Mouse (Mus musculus): Measurements from ENCODE around the gene 4930432M17Rik. TPM values are rescaled to one million over a fixed set of nuclear protein-coding genes. Genes with fewer than 3 reads are reported as not detected.

The 4930432M17Rik gene
- polyA plus RNA-seq, 1 experiment from 2014 or later: not detected

GRCm38 (mm10) chr3:121638241-121638640, 32.3 kb upstream of the 4930432M17Rik start:
- ATAC-seq: no peak
- 84% methylated on average over 3 of the region's 3 CpGs for WGBS
- Histone ChIP-seq H3K27me3 (replicated peaks; ENCODE audit: control insufficient read depth, insufficient read depth, low read length) (no peaks in the 10 kb centered on the region), H3K4me2 (ENCODE audit: low read length) (no peak overlapping the region), H3K27ac (ENCODE audit: low read depth, low read length) (no peak overlapping the region), H3K36me3 (ENCODE audit: control insufficient read depth, insufficient read depth, low read length) (no peaks in the 10 kb centered on the region), H3K4me3 (ENCODE audit: low read length) (no peak overlapping the region), H3K9me3 (ENCODE audit: control insufficient read depth, low read length) (no peaks in the 10 kb centered on the region), H3K9ac (ENCODE audit: low read depth, low read length) (no peak overlapping the region), H3K4me1 (ENCODE audit: control insufficient read depth, insufficient read depth, low read depth, low read length) (no peaks in the 10 kb centered on the region; the same call in 1 of the 2 replicates)

- H3K4me2 ChIP-seq (ENCODE audit: low read length): no peak overlapping the region
- no peak overlapping the region for H3K27ac ChIP-seq (ENCODE audit: low read depth, low read length)
- no peak overlapping the region for H3K4me3 ChIP-seq (ENCODE audit: low read length)
- H3K36me3 ChIP-seq (ENCODE audit: control insufficient read depth, insufficient read depth, low read length): no peaks in the 10 kb centered on the region
- no peak overlapping the region for H3K9ac ChIP-seq (ENCODE audit: low read depth, low read length)
- WGBS: 66% methylated on average over 2 of the region's 2 CpGs
- H3K4me1 ChIP-seq (ENCODE audit: control insufficient read depth, insufficient read depth, low read depth, low read length): no peaks in the 10 kb centered on the region; the same call in 1 of the 2 replicates
- H3K27me3 ChIP-seq (replicated peaks; ENCODE audit: control insufficient read depth, insufficient read depth, low read length): no peaks in the 10 kb centered on the region
- ATAC-seq: no peak
- no peaks in the 10 kb centered on the region for H3K9me3 ChIP-seq (ENCODE audit: control insufficient read depth, low read length)
Observed at GRCm38 (mm10) chr3:121640611-121641010, 30.0 kb upstream of the 4930432M17Rik start.

- 0 out of 2 replicates have a peak, but pooled peaks have one; percentile 40 for ATAC-seq
- 58% methylated on average over 8 of the region's 8 CpGs for WGBS
- H3K4me1 ChIP-seq (ENCODE audit: control insufficient read depth, insufficient read depth, low read depth, low read length): no peaks in the 10 kb centered on the region; the same call in 1 of the 2 replicates
- no peak overlapping the region for H3K4me2 ChIP-seq (ENCODE audit: low read length)
- H3K27me3 ChIP-seq (replicated peaks; ENCODE audit: control insufficient read depth, insufficient read depth, low read length): no peaks in the 10 kb centered on the region
- H3K4me3 ChIP-seq (ENCODE audit: low read length): no peak overlapping the region
- no peaks in the 10 kb centered on the region for H3K9me3 ChIP-seq (ENCODE audit: control insufficient read depth, low read length)
- no peaks in the 10 kb centered on the region for H3K36me3 ChIP-seq (ENCODE audit: control insufficient read depth, insufficient read depth, low read length)
- H3K27ac ChIP-seq (ENCODE audit: low read depth, low read length): no peak overlapping the region
- H3K9ac ChIP-seq (ENCODE audit: low read depth, low read length): no peak overlapping the region
Observed at GRCm38 (mm10) chr3:121643236-121643635, 27.3 kb upstream of the 4930432M17Rik start.

- no peak overlapping the region for H3K9ac ChIP-seq (ENCODE audit: low read depth, low read length)
- H3K4me2 ChIP-seq (ENCODE audit: low read length): no peak overlapping the region
- ATAC-seq: no peak
- no peaks in the 10 kb centered on the region for H3K9me3 ChIP-seq (ENCODE audit: control insufficient read depth, low read length)
- no peak overlapping the region for H3K27ac ChIP-seq (ENCODE audit: low read depth, low read length)
- H3K4me1 ChIP-seq (ENCODE audit: control insufficient read depth, insufficient read depth, low read depth, low read length): no peaks in the 10 kb centered on the region; the same call in 1 of the 2 replicates
- H3K4me3 ChIP-seq (ENCODE audit: low read length): no peak overlapping the region
- WGBS: 30% methylated on average over 7 of the region's 7 CpGs
- H3K27me3 ChIP-seq (replicated peaks; ENCODE audit: control insufficient read depth, insufficient read depth, low read length): no peaks in the 10 kb centered on the region
- no peaks in the 10 kb centered on the region for H3K36me3 ChIP-seq (ENCODE audit: control insufficient read depth, insufficient read depth, low read length)
Observed at GRCm38 (mm10) chr3:121645447-121645846, 25.1 kb upstream of the 4930432M17Rik start.

- H3K9ac ChIP-seq (ENCODE audit: low read depth, low read length): no peak overlapping the region
- H3K27me3 ChIP-seq (replicated peaks; ENCODE audit: control insufficient read depth, insufficient read depth, low read length): no peaks in the 10 kb centered on the region
- no peaks in the 10 kb centered on the region for H3K9me3 ChIP-seq (ENCODE audit: control insufficient read depth, low read length)
- WGBS: 65% methylated on average over 9 of the region's 9 CpGs
- H3K4me1 ChIP-seq (ENCODE audit: control insufficient read depth, insufficient read depth, low read depth, low read length): no peaks in the 10 kb centered on the region; the same call in 1 of the 2 replicates
- no peak overlapping the region for H3K27ac ChIP-seq (ENCODE audit: low read depth, low read length)
- no peak overlapping the region for H3K4me3 ChIP-seq (ENCODE audit: low read length)
- ATAC-seq: no peak
- no peak overlapping the region for H3K4me2 ChIP-seq (ENCODE audit: low read length)
- H3K36me3 ChIP-seq (ENCODE audit: control insufficient read depth, insufficient read depth, low read length): no peaks in the 10 kb centered on the region
Observed at GRCm38 (mm10) chr3:121646364-121647048, 24.1 kb upstream of the 4930432M17Rik start.

- Histone ChIP-seq H3K27me3 (replicated peaks; ENCODE audit: control insufficient read depth, insufficient read depth, low read length) (no peaks in the 10 kb centered on the region), H3K4me2 (ENCODE audit: low read length) (no peak overlapping the region), H3K9me3 (ENCODE audit: control insufficient read depth, low read length) (no peaks in the 10 kb centered on the region), H3K36me3 (ENCODE audit: control insufficient read depth, insufficient read depth, low read length) (no peaks in the 10 kb centered on the region), H3K4me3 (ENCODE audit: low read length) (no peak overlapping the region), H3K4me1 (ENCODE audit: control insufficient read depth, insufficient read depth, low read depth, low read length) (no peaks in the 10 kb centered on the region; the same call in 1 of the 2 replicates), H3K9ac (ENCODE audit: low read depth, low read length) (no peak overlapping the region), H3K27ac (ENCODE audit: low read depth, low read length) (no peak overlapping the region)
- ATAC-seq: no peak
- 92% methylated on average over 8 of the region's 8 CpGs for WGBS
Observed at GRCm38 (mm10) chr3:121648238-121648778, 22.3 kb upstream of the 4930432M17Rik start.

- no peak overlapping the region for H3K4me2 ChIP-seq (ENCODE audit: low read length)
- no peak for ATAC-seq
- H3K9ac ChIP-seq (ENCODE audit: low read depth, low read length): no peak overlapping the region
- H3K9me3 ChIP-seq (ENCODE audit: control insufficient read depth, low read length): no peaks in the 10 kb centered on the region
- 71% methylated on average over 10 of the region's 10 CpGs for WGBS
- H3K4me1 ChIP-seq (ENCODE audit: control insufficient read depth, insufficient read depth, low read depth, low read length): no peaks in the 10 kb centered on the region
- H3K36me3 ChIP-seq (ENCODE audit: control insufficient read depth, insufficient read depth, low read length): no peaks in the 10 kb centered on the region
- H3K4me3 ChIP-seq (ENCODE audit: low read length): no peak overlapping the region
- H3K27ac ChIP-seq (ENCODE audit: low read depth, low read length): no peak overlapping the region
- no peaks in the 10 kb centered on the region for H3K27me3 ChIP-seq (replicated peaks; ENCODE audit: control insufficient read depth, insufficient read depth, low read length)
Observed at GRCm38 (mm10) chr3:121650052-121650671, 20.4 kb upstream of the 4930432M17Rik start.

- ATAC-seq: no peak
- Histone ChIP-seq H3K4me1 (ENCODE audit: control insufficient read depth, insufficient read depth, low read depth, low read length) (no peaks in the 10 kb centered on the region), H3K27ac (ENCODE audit: low read depth, low read length) (no peak overlapping the region), H3K36me3 (ENCODE audit: control insufficient read depth, insufficient read depth, low read length) (no peaks in the 10 kb centered on the region), H3K4me3 (ENCODE audit: low read length) (no peak overlapping the region), H3K9me3 (ENCODE audit: control insufficient read depth, low read length) (no peaks in the 10 kb centered on the region), H3K27me3 (replicated peaks; ENCODE audit: control insufficient read depth, insufficient read depth, low read length) (no peaks in the 10 kb centered on the region), H3K9ac (ENCODE audit: low read depth, low read length) (no peak overlapping the region), H3K4me2 (ENCODE audit: low read length) (no peak overlapping the region)
- 71% methylated on average over 3 of the region's 3 CpGs for WGBS
Observed at GRCm38 (mm10) chr3:121651710-121652109, 18.9 kb upstream of the 4930432M17Rik start.

GRCm38 (mm10) chr3:121652186-121652585, 18.4 kb upstream of the 4930432M17Rik start:
- Histone ChIP-seq H3K27ac (ENCODE audit: low read depth, low read length) (no peak overlapping the region), H3K4me1 (ENCODE audit: control insufficient read depth, insufficient read depth, low read depth, low read length) (no peaks in the 10 kb centered on the region), H3K4me3 (ENCODE audit: low read length) (no peak overlapping the region), H3K27me3 (replicated peaks; ENCODE audit: control insufficient read depth, insufficient read depth, low read length) (no peaks in the 10 kb centered on the region), H3K9me3 (ENCODE audit: control insufficient read depth, low read length) (no peaks in the 10 kb centered on the region), H3K36me3 (ENCODE audit: control insufficient read depth, insufficient read depth, low read length) (no peaks in the 10 kb centered on the region), H3K4me2 (ENCODE audit: low read length) (no peak overlapping the region), H3K9ac (ENCODE audit: low read depth, low read length) (no peak overlapping the region)
- ATAC-seq: no peak
- 73% methylated on average over 1 of the region's 1 CpGs for WGBS

Data from hindbrain, embryonic 16.5 days (tissue).